Mouse (Mus musculus) stomach, embryonic 15.5 days (tissue): ENCODE results near the gene Csnk1d. TPM values are rescaled to one million over a fixed set of nuclear protein-coding genes. Genes with fewer than 3 reads are reported as not detected.

ENCODE experiments used
- ATAC-seq: fragments of 200-750 bp; cut with Nextera tagmentation; 2 replicates; pipeline ENCODE4 v1.8.0; 2017; ENCODE audit warnings: low read depth, moderate number of reproducible peaks, moderate TSS enrichment; ENCODE audit not compliant: insufficient read depth, low FRiP score
- H3K27ac ChIP-seq: fragments of 300-500 bp; sonication (generic); 2 replicates; pipeline ENCODE4 v1.5.1; 2015; ENCODE audit warnings: mild to moderate bottlenecking, inconsistent platforms
- H3K27me3 ChIP-seq: fragments of 300-500 bp; sonication (generic); replicated peaks from 2 replicates; pipeline ENCODE4 v1.6.1; 2015; ENCODE audit warnings: inconsistent platforms
- H3K36me3 ChIP-seq: fragments of 300-500 bp; sonication (generic); 2 replicates; pipeline ENCODE4 v1.6.1; 2015; ENCODE audit warnings: inconsistent platforms
- H3K4me1 ChIP-seq: fragments of 300-500 bp; sonication (generic); 2 replicates; pipeline ENCODE4 v1.6.1; 2015; ENCODE audit warnings: inconsistent platforms
- H3K4me2 ChIP-seq: fragments of 300-500 bp; sonication (generic); 2 replicates; pipeline ENCODE4 v1.6.1; 2015; ENCODE audit warnings: mild to moderate bottlenecking, inconsistent platforms
- H3K4me3 ChIP-seq: fragments of 300-500 bp; sonication (generic); replicated peaks from 2 replicates; pipeline ENCODE4 v1.5.1; 2015; ENCODE audit warnings: inconsistent platforms
- H3K9ac ChIP-seq: fragments of 300-500 bp; sonication (generic); 2 replicates; pipeline ENCODE4 v1.6.1; 2015; ENCODE audit warnings: inconsistent platforms
- H3K9me3 ChIP-seq: fragments of 300-500 bp; sonication (generic); 2 replicates; pipeline ENCODE4 v1.6.1; 2016; ENCODE audit warnings: inconsistent platforms
- WGBS: fragments of 180-500 bp; shearing (Covaris S2); methylation state at CpG from one replicate; pipeline ENCODE4 v1.1.7; 2015; 5-methylcytosine and 5-hydroxymethylcytosine counted together
- polyA plus RNA-seq: library from polyadenylated mRNA; unstranded; fragments of >200 nt; fragmentation: Nextera tagmentation; extraction: Ambion mirVana; gene quantifications from 2 replicates; pipeline ENCODE4 v1.2.1, GENCODE M21; 2015

Csnk1d gene
- polyA plus RNA-seq, 1 experiment from 2014 or later, result 110 TPM

- no peak overlapping the region for H3K27ac ChIP-seq
- H3K9ac ChIP-seq, result no peak overlapping the region
- H3K36me3 ChIP-seq, result no peaks in the 10 kb centered on the region
- no peaks in the 10 kb centered on the region for H3K27me3 ChIP-seq
- H3K4me3 ChIP-seq, result no peak overlapping the region
- no peak for ATAC-seq
- WGBS, result 87% methylated on average over 4 of the region's 4 CpGs
- no peaks in the 10 kb centered on the region; the same call in 1 of the 2 replicates for H3K4me1 ChIP-seq
- H3K4me2 ChIP-seq, result no peak overlapping the region
- H3K9me3 ChIP-seq, result no peaks in the 10 kb centered on the region
Measured at GRCm38 (mm10) chr11:120928468-120928867, 62.7 kb downstream of the Csnk1d start.

DNA sequence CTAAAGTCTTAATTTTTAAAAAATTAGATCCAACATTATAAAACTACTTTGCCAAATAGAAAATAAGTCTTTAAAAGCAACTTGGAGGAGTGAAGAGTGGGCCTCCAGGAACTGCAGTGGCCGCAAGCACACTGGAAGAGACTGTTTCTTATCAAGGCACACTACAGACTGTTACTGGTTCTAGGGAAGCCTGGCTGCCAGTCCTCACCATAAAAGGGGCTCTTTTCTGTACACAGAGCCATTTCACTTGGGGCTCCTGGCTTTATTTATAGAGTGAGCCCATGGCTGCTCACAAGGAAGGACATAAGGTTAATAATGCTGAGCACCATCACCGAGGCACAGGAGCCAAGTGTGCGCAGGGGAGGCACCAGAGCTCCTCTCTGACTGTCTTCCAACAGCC is 68.6 kb downstream of the Csnk1d start:
- no peak overlapping the region for H3K27ac ChIP-seq
- no peaks in the 10 kb centered on the region for H3K9me3 ChIP-seq
- no peak for ATAC-seq
- H3K4me2 ChIP-seq, result no peak overlapping the region
- H3K36me3 ChIP-seq, result peaks cover 14% of the 10 kb centered on the region; the same call in 1 of the 2 replicates
- no peak overlapping the region for H3K4me3 ChIP-seq
- WGBS, result 86% methylated on average over 3 of the region's 3 CpGs
- H3K9ac ChIP-seq, result no peak overlapping the region
- H3K4me1 ChIP-seq, result no peaks in the 10 kb centered on the region
- H3K27me3 ChIP-seq, result no peaks in the 10 kb centered on the region

GRCm38 (mm10) chr11:120917756-120918155 is 73.4 kb downstream of the Csnk1d start:
- Histone ChIP-seq H3K36me3 (peaks cover 14% of the 10 kb centered on the region), H3K9me3 (no peaks in the 10 kb centered on the region), H3K27me3 (no peaks in the 10 kb centered on the region), H3K4me1 (no peaks in the 10 kb centered on the region), H3K4me2 (no peak overlapping the region), H3K27ac (no peak overlapping the region), H3K4me3 (no peak overlapping the region), H3K9ac (no peak overlapping the region)
- WGBS, result 97% methylated on average over 5 of the region's 5 CpGs
- ATAC-seq, result no peak

DNA sequence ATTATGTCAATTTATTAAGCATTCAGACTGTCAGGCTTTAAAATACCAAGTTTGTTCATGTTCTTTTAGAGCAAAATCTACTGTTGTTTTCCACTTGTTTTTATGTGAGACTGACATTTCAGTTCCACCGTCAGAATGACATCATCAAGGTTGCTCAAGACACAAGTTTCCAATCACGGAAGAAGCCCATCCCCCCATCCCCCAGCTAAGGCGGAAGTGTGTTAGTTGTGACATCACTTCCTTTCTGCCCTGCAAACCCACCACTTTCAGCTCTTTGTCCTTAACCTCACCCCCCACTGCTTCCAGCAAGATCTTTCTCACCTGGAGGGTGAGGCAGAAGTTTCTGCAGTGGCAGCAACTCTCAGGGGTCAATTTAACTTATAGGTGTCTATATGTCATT is 74.7 kb downstream of the Csnk1d start:
- H3K4me3 ChIP-seq, result no peak overlapping the region
- no peak overlapping the region for H3K27ac ChIP-seq
- WGBS, result 71% methylated on average over 3 of the region's 3 CpGs
- H3K4me2 ChIP-seq, result no peak overlapping the region
- H3K27me3 ChIP-seq, result no peaks in the 10 kb centered on the region
- H3K36me3 ChIP-seq, result peaks cover 11% of the 10 kb centered on the region
- no peaks in the 10 kb centered on the region for H3K4me1 ChIP-seq
- H3K9me3 ChIP-seq, result no peaks in the 10 kb centered on the region
- no peak overlapping the region for H3K9ac ChIP-seq
- ATAC-seq, result no peak

GRCm38 (mm10) chr11:120913796-120914195 is 77.3 kb downstream of the Csnk1d start:
- no peak for ATAC-seq
- Histone ChIP-seq H3K27ac (no peak overlapping the region), H3K9me3 (no peaks in the 10 kb centered on the region), H3K4me2 (no peak overlapping the region), H3K9ac (no peak overlapping the region), H3K27me3 (no peaks in the 10 kb centered on the region), H3K4me3 (no peak overlapping the region), H3K36me3 (no peaks in the 10 kb centered on the region; the same call in 1 of the 2 replicates), H3K4me1 (no peaks in the 10 kb centered on the region)
- WGBS, result 94% methylated on average over 4 of the region's 4 CpGs

Other genes starting within 250 kb of the Csnk1d start
- gene Hmga1b, start 228.5 kb downstream of the Csnk1d start, polyA plus RNA-seq, result 4.3 and 9.3 TPM in 2 replicates
- 35.8 and 40.9 TPM in 2 replicates for gene Rfng, start 207.1 kb downstream of the Csnk1d start, polyA plus RNA-seq
- 157 and 172 TPM in 2 replicates for gene Gps1, start 207.1 kb downstream of the Csnk1d start, polyA plus RNA-seq
- 69.2 and 79.0 TPM in 2 replicates for gene Dus1l, start 194.9 kb downstream of the Csnk1d start, polyA plus RNA-seq
- 45.9 and 46.3 TPM in 2 replicates for gene Fasn, start 166.8 kb downstream of the Csnk1d start, polyA plus RNA-seq
- gene Ccdc57, start 58.5 kb downstream of the Csnk1d start, polyA plus RNA-seq, result 4.5 and 5.6 TPM in 2 replicates
- gene Slc16a3, start 42.9 kb downstream of the Csnk1d start, polyA plus RNA-seq, result 57.7 and 60.4 TPM in 2 replicates
- 2.6 and 3.3 TPM in 2 replicates for gene Cd7, start 48.1 kb upstream of the Csnk1d start, polyA plus RNA-seq
- 0.92 and 1.3 TPM in 2 replicates for gene Sectm1b, start 72.2 kb upstream of the Csnk1d start, polyA plus RNA-seq
- 0.57 and 0.93 TPM in 2 replicates for gene Sectm1a, start 89.9 kb upstream of the Csnk1d start, polyA plus RNA-seq
- not detected in 2 replicates for gene Tex19.2, start 127.3 kb upstream of the Csnk1d start, polyA plus RNA-seq
- gene Tex19.1, start 154.8 kb upstream of the Csnk1d start, polyA plus RNA-seq, result 0.08 TPM in 1 of 2 replicates, not detected in the other
- gene Uts2r, start 168.9 kb upstream of the Csnk1d start, polyA plus RNA-seq, result not detected in 2 replicates
- gene Hexdc, start 213.1 kb upstream of the Csnk1d start, polyA plus RNA-seq, result 8.1 and 9.2 TPM in 2 replicates
- gene Ogfod3, start 213.4 kb upstream of the Csnk1d start, polyA plus RNA-seq, result 30.4 and 30.5 TPM in 2 replicates
- 32.5 and 34.6 TPM in 2 replicates for gene Cybc1, start 238.0 kb upstream of the Csnk1d start, polyA plus RNA-seq
- 45.6 and 52.0 TPM in 2 replicates for gene Narf, start 245.9 kb upstream of the Csnk1d start, polyA plus RNA-seq